Mouse (Mus musculus): ENCODE data around the gene Arfip1. TPM values are rescaled to one million over a fixed set of nuclear protein-coding genes. Genes with fewer than 3 reads are reported as not detected.

Gene Arfip1
- total RNA-seq, 1 experiment from 2014 or later, result 68.6 TPM

- no peak for ATAC-seq (replicated peaks; ENCODE audit: insufficient number of reproducible peaks, low FRiP score, low TSS enrichment, poor library complexity, severe bottlenecking)
Observed at GRCm38 (mm10) chr3:84472527-84472926, 109.9 kb downstream of the Arfip1 start.

- no peak for ATAC-seq (replicated peaks; ENCODE audit: insufficient number of reproducible peaks, low FRiP score, low TSS enrichment, poor library complexity, severe bottlenecking)
Observed at GRCm38 (mm10) chr3:84471146-84471545, 111.3 kb downstream of the Arfip1 start.

GRCm38 (mm10) chr3:84468111-84468453, 114.3 kb downstream of the Arfip1 start:
- ATAC-seq (replicated peaks; ENCODE audit: insufficient number of reproducible peaks, low FRiP score, low TSS enrichment, poor library complexity, severe bottlenecking), result no peak

- ATAC-seq (replicated peaks; ENCODE audit: insufficient number of reproducible peaks, low FRiP score, low TSS enrichment, poor library complexity, severe bottlenecking), result no peak
Observed at GRCm38 (mm10) chr3:84467419-84468110, 114.9 kb downstream of the Arfip1 start.

- ATAC-seq (replicated peaks; ENCODE audit: insufficient number of reproducible peaks, low FRiP score, low TSS enrichment, poor library complexity, severe bottlenecking), result no peak
Observed at GRCm38 (mm10) chr3:84465822-84466500, 116.5 kb downstream of the Arfip1 start.

GRCm38 (mm10) chr3:84461687-84462086, 120.7 kb downstream of the Arfip1 start:
- no peak for ATAC-seq (replicated peaks; ENCODE audit: insufficient number of reproducible peaks, low FRiP score, low TSS enrichment, poor library complexity, severe bottlenecking)

GRCm38 (mm10) chr3:84460952-84461351, 121.5 kb downstream of the Arfip1 start:
- no peak for ATAC-seq (replicated peaks; ENCODE audit: insufficient number of reproducible peaks, low FRiP score, low TSS enrichment, poor library complexity, severe bottlenecking)

GRCm38 (mm10) chr3:84460499-84460898, 121.9 kb downstream of the Arfip1 start:
- no peak for ATAC-seq (replicated peaks; ENCODE audit: insufficient number of reproducible peaks, low FRiP score, low TSS enrichment, poor library complexity, severe bottlenecking)

GRCm38 (mm10) chr3:84455733-84456417, 126.5 kb downstream of the Arfip1 start:
- no peak for ATAC-seq (replicated peaks; ENCODE audit: insufficient number of reproducible peaks, low FRiP score, low TSS enrichment, poor library complexity, severe bottlenecking)

- ATAC-seq (replicated peaks; ENCODE audit: insufficient number of reproducible peaks, low FRiP score, low TSS enrichment, poor library complexity, severe bottlenecking), result no peak
Observed at GRCm38 (mm10) chr3:84450651-84451050, 131.8 kb downstream of the Arfip1 start.

GRCm38 (mm10) chr3:84449015-84449414, 133.4 kb downstream of the Arfip1 start:
- ATAC-seq (replicated peaks; ENCODE audit: insufficient number of reproducible peaks, low FRiP score, low TSS enrichment, poor library complexity, severe bottlenecking), result no peak

- ATAC-seq (replicated peaks; ENCODE audit: insufficient number of reproducible peaks, low FRiP score, low TSS enrichment, poor library complexity, severe bottlenecking), result no peak
Observed at GRCm38 (mm10) chr3:84447803-84448202, 134.6 kb downstream of the Arfip1 start.

Other genes starting within 250 kb of the Arfip1 start
- 0.38 to 7.3 TPM (median 0.53 TPM) in 3 replicates for gene Fhdc1, start 102.2 kb downstream of the Arfip1 start, total RNA-seq (2017)
- gene Tigd4, start 10.9 kb upstream of the Arfip1 start, total RNA-seq (2017), result not detected in 3 replicates
- 10.4 to 18.5 TPM (median 16.8 TPM) in 3 replicates for gene Tmem154, start 83.6 kb upstream of the Arfip1 start, total RNA-seq (2017)
- gene Fbxw7, start 232.6 kb upstream of the Arfip1 start, total RNA-seq (2017), result 48.2 to 60.5 TPM (median 53.6 TPM) in 3 replicates

Measured in monocyte, adult 5-6 weeks (primary cell).